Mouse (Mus musculus): ENCODE data around the gene Fdxacb1. TPM values are rescaled to one million over a fixed set of nuclear protein-coding genes. Genes with fewer than 3 reads are reported as not detected.

The Fdxacb1 gene
- polyA plus RNA-seq, 1 experiment from 2014 or later = 11.1 TPM

DNA sequence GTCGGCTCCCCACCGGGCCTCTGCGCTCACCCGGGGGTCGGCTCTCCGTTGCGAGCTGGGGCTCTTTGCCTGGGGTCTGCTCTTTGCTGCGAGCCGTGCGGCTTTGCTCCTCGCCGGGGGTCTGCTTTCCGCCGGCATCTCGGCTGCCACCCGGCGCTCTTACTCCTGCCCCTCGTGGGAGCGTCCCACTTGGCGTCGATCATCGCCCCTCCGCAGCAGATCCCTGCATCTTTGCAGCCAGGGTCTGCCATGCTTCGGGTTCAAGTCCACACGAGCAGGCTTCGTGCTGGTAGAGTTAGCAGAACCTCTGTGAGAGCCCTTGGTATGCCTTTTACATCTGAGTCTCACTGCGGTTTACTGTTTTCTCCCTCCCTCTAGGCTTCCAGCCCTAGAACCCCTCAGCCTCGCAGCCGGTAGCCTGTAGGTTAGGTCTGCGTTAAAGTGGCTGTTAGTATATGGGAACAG, 7.7 kb downstream of the Fdxacb1 start:
- WGBS = under 1% methylated on average over 30 of the region's 30 CpGs
- no peaks in the 10 kb centered on the region for H3K27me3 ChIP-seq
- H3K4me3 ChIP-seq = peak overlapping the region; percentile 93
- H3K4me2 ChIP-seq = peak overlapping the region; percentile 76
- peak overlapping the region; percentile 95 for H3K27ac ChIP-seq
- ATAC-seq (ENCODE audit: insufficient number of reproducible peaks, insufficient read depth, low FRiP score, low TSS enrichment, low read depth) = peak; percentile 48; the same call in 1 of the 2 replicates
- peak overlapping the region; percentile 94 for H3K9ac ChIP-seq
- H3K9me3 ChIP-seq = no peaks in the 10 kb centered on the region
- peaks cover 19% of the 10 kb centered on the region for H3K4me1 ChIP-seq
- H3K36me3 ChIP-seq = peaks cover 30% of the 10 kb centered on the region

DNA sequence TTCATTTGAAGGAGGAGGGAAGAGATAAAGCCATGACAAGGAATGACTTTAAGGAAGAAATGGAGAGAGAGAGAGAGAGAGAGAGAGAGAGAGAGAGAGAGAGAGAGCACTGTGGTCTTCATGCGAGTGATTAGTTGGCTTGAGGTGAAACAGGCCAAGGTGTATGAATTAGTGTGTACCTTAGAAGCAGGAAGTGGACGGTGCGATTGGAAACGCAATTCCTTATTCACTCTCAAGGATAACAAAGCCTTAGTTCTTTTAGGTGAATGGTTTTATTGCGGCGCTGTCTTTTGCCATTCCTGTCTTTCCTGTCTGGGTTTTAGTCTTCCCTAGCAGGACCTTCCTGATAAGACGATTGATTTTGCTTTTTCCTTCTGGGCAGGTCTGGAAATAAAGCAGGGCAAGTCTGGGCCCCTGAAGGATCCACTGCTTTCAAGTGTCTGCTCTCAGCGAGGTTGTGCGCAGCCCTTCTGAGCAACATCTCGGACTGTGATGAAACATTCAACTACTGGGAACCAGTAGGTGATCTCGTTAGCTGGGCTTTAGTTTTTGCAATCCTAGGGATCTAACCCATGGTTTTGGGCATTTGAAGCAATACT, 8.2 kb downstream of the Fdxacb1 start:
- Histone ChIP-seq H3K9ac (peak overlapping the region; percentile 94), H3K36me3 (peaks cover 34% of the 10 kb centered on the region)
- 63% methylated on average over 11 of the region's 11 CpGs for whole genome bisulfite sequencing

DNA sequence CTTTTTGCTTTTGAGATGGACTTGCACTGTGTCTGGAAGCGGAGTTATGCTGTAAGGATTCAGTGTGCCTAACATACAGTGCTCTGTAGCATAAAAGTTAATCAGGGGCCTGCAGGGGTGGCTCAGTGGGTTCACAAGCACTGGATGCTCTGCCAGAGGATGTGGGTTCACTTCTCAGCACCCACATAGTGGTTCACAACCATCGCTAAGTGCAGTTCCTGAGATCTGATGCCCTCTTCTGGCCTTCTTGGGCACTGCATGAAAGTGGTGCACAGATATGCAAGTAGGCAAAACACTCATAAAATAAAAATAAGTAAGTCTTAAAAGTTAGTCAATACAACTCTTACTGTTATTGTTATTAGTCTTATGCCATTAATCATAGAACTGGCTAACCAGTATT, 14.1 kb downstream of the Fdxacb1 start:
- WGBS = 70% methylated on average over 2 of the region's 2 CpGs
- peaks cover 84% of the 10 kb centered on the region for H3K36me3 ChIP-seq

More for the DNA sequence above, 8.2 kb downstream of the Fdxacb1 start:
- peak overlapping the region; percentile 76 for H3K4me2 ChIP-seq
- ATAC-seq (ENCODE audit: insufficient number of reproducible peaks, insufficient read depth, low FRiP score, low TSS enrichment, low read depth) = no peak
- H3K9me3 ChIP-seq = no peaks in the 10 kb centered on the region
- peak overlapping the region; percentile 93 for H3K4me3 ChIP-seq
- no peaks in the 10 kb centered on the region for H3K27me3 ChIP-seq
- H3K4me1 ChIP-seq = peaks cover 19% of the 10 kb centered on the region
- H3K27ac ChIP-seq = peak overlapping the region; percentile 95; the same call in 1 of the 2 replicates

DNA sequence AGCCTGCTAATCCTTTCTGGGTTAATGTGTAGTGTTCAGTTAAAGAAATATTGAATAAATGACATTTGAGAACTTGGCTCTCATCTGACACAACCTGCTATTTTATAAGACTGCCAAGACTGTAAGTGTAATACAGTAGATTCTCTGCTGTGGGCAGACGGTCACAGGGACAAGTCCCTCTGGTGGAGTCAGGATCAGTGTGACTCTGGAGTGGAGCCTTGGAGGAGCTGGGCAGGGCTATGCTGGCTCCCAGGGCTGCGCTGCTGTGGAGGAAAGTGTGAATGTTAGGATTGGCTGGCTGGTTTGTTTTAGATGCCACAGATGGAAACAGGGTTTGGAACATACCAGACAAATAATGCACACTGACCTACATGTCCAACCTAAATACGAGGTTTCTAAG, 27.2 kb downstream of the Fdxacb1 start:
- Histone ChIP-seq H3K4me3 (no peak overlapping the region), H3K27me3 (no peaks in the 10 kb centered on the region), H3K27ac (no peak overlapping the region), H3K9me3 (no peaks in the 10 kb centered on the region), H3K9ac (no peak overlapping the region), H3K4me2 (no peak overlapping the region), H3K4me1 (no peaks in the 10 kb centered on the region), H3K36me3 (peaks cover 70% of the 10 kb centered on the region)
- no peak for ATAC-seq (ENCODE audit: insufficient number of reproducible peaks, insufficient read depth, low FRiP score, low TSS enrichment, low read depth)
- 87% methylated on average over 3 of the region's 3 CpGs for WGBS

More for the DNA sequence above, 14.1 kb downstream of the Fdxacb1 start:
- Histone ChIP-seq H3K9me3 (no peaks in the 10 kb centered on the region), H3K27ac (no peak overlapping the region), H3K4me2 (no peak overlapping the region), H3K4me3 (no peak overlapping the region), H3K27me3 (no peaks in the 10 kb centered on the region), H3K9ac (no peak overlapping the region), H3K4me1 (no peaks in the 10 kb centered on the region)
- no peak for ATAC-seq (ENCODE audit: insufficient number of reproducible peaks, insufficient read depth, low FRiP score, low TSS enrichment, low read depth)

DNA sequence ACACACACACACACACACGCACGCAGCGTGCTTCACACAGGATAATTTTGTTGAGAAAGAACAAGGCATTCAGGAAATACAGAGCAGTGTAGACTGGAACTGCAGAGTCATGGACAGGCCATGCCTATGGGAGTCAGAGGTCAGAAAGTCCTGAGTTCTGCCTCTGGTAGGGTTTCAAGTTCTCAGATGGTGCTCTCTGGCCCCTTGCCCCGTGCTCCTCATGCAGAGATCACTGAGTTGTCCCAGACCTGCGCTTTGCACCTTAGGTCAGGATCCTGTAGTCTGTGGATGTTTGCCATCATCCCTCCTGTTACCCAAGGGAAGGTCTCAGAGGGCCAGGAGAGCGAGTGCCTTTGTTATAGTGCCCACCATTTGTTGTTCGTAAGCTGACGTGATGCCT, 28.7 kb downstream of the Fdxacb1 start:
- WGBS = 93% methylated on average over 8 of the region's 8 CpGs
- Histone ChIP-seq H3K36me3 (peaks cover 69% of the 10 kb centered on the region), H3K4me1 (no peaks in the 10 kb centered on the region), H3K9ac (no peak overlapping the region), H3K9me3 (no peaks in the 10 kb centered on the region), H3K27me3 (no peaks in the 10 kb centered on the region), H3K4me3 (no peak overlapping the region), H3K27ac (no peak overlapping the region), H3K4me2 (no peak overlapping the region)
- ATAC-seq (ENCODE audit: insufficient number of reproducible peaks, insufficient read depth, low FRiP score, low TSS enrichment, low read depth) = no peak

DNA sequence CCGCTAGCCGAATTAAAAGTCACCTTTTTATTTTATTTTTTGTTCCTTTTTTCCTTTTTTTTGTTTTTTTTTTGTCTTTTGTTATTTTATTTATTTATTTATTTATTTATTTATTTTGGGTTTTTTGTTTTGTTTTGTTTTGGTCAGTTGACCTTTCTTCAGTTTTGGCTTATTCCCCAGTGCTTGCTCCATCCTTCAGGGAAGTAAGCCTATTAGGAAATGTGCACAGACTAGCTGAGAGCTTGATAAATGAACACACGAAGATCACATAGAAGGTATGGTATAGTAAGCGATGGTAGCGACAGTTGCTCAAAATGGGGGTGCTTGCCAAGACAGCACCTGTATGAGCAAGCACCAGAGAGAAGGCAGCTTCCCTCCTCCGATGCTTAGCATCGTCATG, 29.6 kb downstream of the Fdxacb1 start:
- Histone ChIP-seq H3K9ac (no peak overlapping the region), H3K4me3 (no peak overlapping the region), H3K4me2 (no peak overlapping the region), H3K36me3 (peaks cover 67% of the 10 kb centered on the region), H3K4me1 (no peaks in the 10 kb centered on the region), H3K9me3 (no peaks in the 10 kb centered on the region), H3K27me3 (no peaks in the 10 kb centered on the region), H3K27ac (no peak overlapping the region)
- ATAC-seq (ENCODE audit: insufficient number of reproducible peaks, insufficient read depth, low FRiP score, low TSS enrichment, low read depth) = no peak
- 92% methylated on average over 7 of the region's 7 CpGs for WGBS

DNA sequence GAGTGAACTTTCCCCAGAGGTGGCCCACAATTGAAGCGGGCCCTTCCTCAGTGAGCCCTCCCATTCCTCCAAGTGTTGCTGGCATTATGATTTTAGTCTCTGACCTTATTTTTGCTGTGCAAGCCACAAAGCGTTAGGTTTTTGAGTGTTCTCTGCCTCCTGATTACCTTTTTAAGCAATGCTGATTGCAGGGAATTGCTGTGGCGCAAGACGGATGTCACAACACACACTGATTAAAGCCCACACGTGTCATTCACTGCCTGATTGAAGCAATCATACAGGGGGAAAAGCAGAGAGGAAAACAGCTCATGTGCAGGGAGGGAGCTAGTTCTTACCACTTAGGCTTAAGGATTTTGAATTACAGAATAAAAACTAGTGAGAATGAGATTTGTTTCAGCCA, 30.3 kb downstream of the Fdxacb1 start:
- Histone ChIP-seq H3K9me3 (no peaks in the 10 kb centered on the region), H3K27me3 (no peaks in the 10 kb centered on the region), H3K4me1 (no peaks in the 10 kb centered on the region), H3K27ac (no peak overlapping the region), H3K4me2 (no peak overlapping the region), H3K36me3 (peaks cover 72% of the 10 kb centered on the region), H3K4me3 (no peak overlapping the region), H3K9ac (no peak overlapping the region)
- WGBS = 79% methylated on average over 5 of the region's 5 CpGs
- no peak for ATAC-seq (ENCODE audit: insufficient number of reproducible peaks, insufficient read depth, low FRiP score, low TSS enrichment, low read depth)

DNA sequence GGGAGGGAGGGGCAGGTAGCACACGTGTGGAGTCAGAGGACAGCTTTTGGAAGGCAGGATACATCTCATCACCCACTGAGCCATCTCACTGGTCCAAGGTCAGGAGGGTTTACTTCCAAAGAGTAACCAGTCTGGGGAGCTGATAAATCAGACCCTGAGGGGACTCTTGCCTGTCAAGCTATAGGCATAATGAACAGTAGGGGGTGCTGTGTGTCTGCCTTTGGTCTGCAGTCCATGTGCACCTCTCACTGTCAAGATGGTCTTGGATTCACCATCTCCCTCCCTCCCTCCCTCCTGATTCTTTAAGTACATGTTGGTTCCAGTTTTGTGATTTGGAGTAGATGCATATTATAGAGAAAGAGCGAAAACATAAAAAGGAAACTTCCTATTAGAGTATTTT, 32.9 kb downstream of the Fdxacb1 start:
- no peak overlapping the region for H3K27ac ChIP-seq
- H3K9ac ChIP-seq = no peak overlapping the region
- no peak overlapping the region for H3K4me2 ChIP-seq
- H3K4me3 ChIP-seq = no peak overlapping the region
- peaks cover 74% of the 10 kb centered on the region for H3K36me3 ChIP-seq
- no peaks in the 10 kb centered on the region for H3K9me3 ChIP-seq
- WGBS = 73% methylated on average over 2 of the region's 2 CpGs
- H3K4me1 ChIP-seq = no peaks in the 10 kb centered on the region
- no peaks in the 10 kb centered on the region for H3K27me3 ChIP-seq
- no peak for ATAC-seq (ENCODE audit: insufficient number of reproducible peaks, insufficient read depth, low FRiP score, low TSS enrichment, low read depth)

DNA sequence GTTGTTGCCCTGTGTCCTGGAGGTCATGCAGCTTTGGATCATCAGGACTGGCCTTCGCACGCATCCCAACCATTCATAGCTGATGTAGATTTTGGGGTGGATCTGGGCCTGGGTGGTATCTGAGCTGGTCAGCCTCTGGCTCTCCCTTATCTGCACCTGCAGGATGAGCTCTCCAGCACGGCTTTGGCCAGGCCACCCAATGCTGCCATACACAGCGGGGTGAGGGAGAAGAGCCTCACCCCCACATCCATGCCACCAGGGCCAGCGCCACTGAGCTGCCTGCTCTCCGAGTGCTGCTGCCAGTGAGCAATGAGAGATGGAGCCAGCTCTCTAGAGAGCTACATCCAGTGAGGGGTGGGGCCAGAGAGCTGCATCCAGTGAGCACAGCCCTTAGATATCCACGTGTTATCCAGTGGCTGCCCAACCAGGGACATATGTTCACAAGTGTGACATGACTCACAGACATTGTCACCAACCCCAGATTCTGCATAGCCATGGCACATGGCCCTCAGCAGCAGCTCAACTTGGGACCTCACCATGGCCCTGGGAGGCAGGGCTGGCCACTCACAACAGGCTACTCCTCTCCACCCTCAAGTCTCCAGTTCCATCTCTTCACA, 35.1 kb downstream of the Fdxacb1 start:
- Histone ChIP-seq H3K36me3 (peaks cover 80% of the 10 kb centered on the region), H3K4me3 (no peak overlapping the region), H3K9me3 (no peaks in the 10 kb centered on the region), H3K4me2 (no peak overlapping the region), H3K9ac (no peak overlapping the region), H3K27ac (no peak overlapping the region), H3K27me3 (no peaks in the 10 kb centered on the region), H3K4me1 (no peaks in the 10 kb centered on the region)
- ATAC-seq (ENCODE audit: insufficient number of reproducible peaks, insufficient read depth, low FRiP score, low TSS enrichment, low read depth) = no peak
- 90% methylated on average over 7 of the region's 7 CpGs for WGBS

DNA sequence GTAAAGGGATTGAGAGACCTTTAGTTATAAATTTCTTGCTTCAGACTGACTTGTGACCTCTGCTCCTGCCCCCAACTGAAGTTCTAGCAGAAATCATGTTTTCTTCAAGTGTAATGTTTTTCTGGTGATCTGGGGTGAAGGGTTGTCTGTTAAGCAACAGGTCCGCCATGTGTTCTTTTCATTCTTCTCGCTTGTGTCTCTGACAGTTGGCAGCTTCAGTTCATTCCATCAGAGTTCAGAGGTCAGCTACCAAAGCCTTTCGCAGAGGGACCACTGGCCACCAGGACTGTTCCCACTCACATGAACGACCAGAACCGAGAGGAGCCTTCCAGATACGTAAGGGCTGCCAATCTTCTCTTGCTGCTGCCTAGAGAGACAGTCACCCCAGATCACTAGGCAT, 40.4 kb downstream of the Fdxacb1 start:
- no peak for ATAC-seq (ENCODE audit: insufficient number of reproducible peaks, insufficient read depth, low FRiP score, low TSS enrichment, low read depth)
- Histone ChIP-seq H3K9ac (no peak overlapping the region), H3K4me2 (no peak overlapping the region), H3K4me3 (no peak overlapping the region), H3K27me3 (no peaks in the 10 kb centered on the region), H3K36me3 (peaks cover 81% of the 10 kb centered on the region), H3K9me3 (no peaks in the 10 kb centered on the region), H3K4me1 (no peaks in the 10 kb centered on the region), H3K27ac (no peak overlapping the region)
- WGBS = 89% methylated on average over 6 of the region's 6 CpGs

DNA sequence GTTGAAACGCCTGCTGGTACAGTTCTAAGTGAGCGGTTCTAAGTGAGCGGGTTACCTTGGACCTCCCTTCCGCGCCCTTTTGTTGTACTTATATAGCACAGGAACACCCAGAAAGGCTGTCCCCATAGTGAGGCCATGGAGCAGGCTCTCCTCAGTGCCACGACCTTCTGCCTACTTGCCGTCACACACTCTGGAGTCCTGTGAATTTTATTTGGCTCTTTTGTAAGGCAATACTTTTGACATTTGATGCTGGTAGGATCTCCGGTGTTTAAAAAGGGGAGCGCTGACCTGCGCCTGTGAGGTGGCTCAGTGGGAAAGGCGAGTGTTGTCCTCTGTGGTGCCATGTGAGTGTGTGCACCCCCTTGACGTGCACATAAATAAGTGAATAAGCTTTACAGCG, 41.1 kb downstream of the Fdxacb1 start:
- no peak overlapping the region for H3K27ac ChIP-seq
- no peak overlapping the region for H3K9ac ChIP-seq
- H3K4me3 ChIP-seq = no peak overlapping the region
- no peaks in the 10 kb centered on the region for H3K9me3 ChIP-seq
- H3K36me3 ChIP-seq = peaks cover 81% of the 10 kb centered on the region
- no peaks in the 10 kb centered on the region for H3K27me3 ChIP-seq
- no peaks in the 10 kb centered on the region for H3K4me1 ChIP-seq
- no peak for ATAC-seq (ENCODE audit: insufficient number of reproducible peaks, insufficient read depth, low FRiP score, low TSS enrichment, low read depth)
- WGBS = 93% methylated on average over 13 of the region's 13 CpGs
- no peak overlapping the region for H3K4me2 ChIP-seq

DNA sequence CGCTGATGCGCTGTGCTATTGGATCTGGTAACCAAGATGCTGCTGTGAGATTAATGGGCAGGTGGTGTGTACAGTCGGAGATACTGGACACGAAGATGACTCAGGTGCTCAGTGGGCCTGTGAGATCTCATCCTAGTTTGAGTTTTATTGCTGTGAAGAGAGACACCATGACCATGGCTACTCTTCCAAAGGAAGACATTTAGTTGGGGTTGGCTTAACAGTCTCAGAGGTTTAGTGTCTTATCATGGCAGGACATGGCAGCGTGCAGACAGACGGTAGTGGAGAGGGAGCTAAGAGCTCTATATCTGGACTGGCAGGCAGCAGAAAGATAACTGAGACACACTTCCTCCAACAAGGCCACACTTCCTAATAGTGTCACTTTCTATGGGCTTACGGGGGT, 43.2 kb downstream of the Fdxacb1 start:
- Histone ChIP-seq H3K4me1 (no peaks in the 10 kb centered on the region), H3K36me3 (peaks cover 71% of the 10 kb centered on the region), H3K27me3 (no peaks in the 10 kb centered on the region), H3K9ac (no peak overlapping the region), H3K27ac (no peak overlapping the region), H3K9me3 (no peaks in the 10 kb centered on the region), H3K4me2 (no peak overlapping the region), H3K4me3 (no peak overlapping the region)
- no peak for ATAC-seq (ENCODE audit: insufficient number of reproducible peaks, insufficient read depth, low FRiP score, low TSS enrichment, low read depth)
- 94% methylated on average over 7 of the region's 7 CpGs for WGBS
